Mouse (Mus musculus) embryo, embryonic 9.5 days (tissue): ENCODE measurements around the gene Dennd2d.

Source experiments
- DNase-seq: peaks from one replicate; pipeline ENCODE4 v3.0.0-alpha.2; 2017; ENCODE audit errors: extremely low spot score

Gene Dennd2d

GRCm38 (mm10) chr3:106496045-106496721, 14.0 kb downstream of the Dennd2d start:
- DNase-seq: no peak

GRCm38 (mm10) chr3:106496996-106497395, 14.8 kb downstream of the Dennd2d start:
- DNase-seq: no peak

- DNase-seq: no peak
These were observed 18.3 kb downstream of the Dennd2d start for GRCm38 (mm10) chr3:106500510-106500909.

- DNase-seq: no peak
These were observed 20.7 kb downstream of the Dennd2d start for GRCm38 (mm10) chr3:106502892-106503291.

GRCm38 (mm10) chr3:106510669-106511068, 28.5 kb downstream of the Dennd2d start:
- DNase-seq: no peak

- no peak for DNase-seq
These were observed 32.8 kb downstream of the Dennd2d start for GRCm38 (mm10) chr3:106515016-106515415.

DNA sequence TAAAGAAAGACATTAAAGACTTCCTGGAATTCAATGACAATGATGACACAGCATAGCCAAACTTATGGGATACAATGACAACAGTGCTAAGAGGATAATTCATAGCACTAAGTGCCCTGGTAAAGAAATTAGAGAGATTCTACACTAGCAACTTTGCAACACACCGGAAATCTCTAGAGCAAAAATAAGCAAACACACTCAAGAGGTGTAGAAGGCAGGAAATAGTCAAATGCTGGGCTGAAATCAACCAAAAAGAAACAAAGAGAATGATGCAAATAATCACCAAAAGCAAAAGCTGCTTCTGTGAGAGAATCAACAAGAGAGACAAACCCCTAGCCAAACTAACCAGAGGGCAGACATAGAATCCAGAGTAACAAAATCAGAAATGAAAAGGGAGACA, 40.5 kb downstream of the Dennd2d start:
- no peak for DNase-seq

DNA sequence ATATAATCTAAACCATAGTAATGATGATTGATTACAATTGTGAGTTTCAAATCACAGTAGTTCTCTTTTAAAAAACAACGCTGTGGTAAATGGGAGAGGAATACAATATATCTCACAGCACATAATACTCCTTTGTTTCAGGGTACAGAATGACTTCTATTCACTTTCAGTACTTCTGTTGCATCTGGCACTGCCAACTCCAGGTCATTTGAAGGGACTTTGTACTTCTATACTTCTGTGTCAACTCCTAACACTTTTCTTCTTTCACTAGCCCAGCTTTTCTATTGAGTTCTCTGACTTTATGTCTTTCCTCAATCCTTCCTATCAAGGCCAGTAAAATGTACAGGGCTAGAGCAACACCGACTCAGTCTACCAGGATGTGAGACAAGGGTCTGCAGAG, 44.2 kb downstream of the Dennd2d start:
- no peak for DNase-seq

DNA sequence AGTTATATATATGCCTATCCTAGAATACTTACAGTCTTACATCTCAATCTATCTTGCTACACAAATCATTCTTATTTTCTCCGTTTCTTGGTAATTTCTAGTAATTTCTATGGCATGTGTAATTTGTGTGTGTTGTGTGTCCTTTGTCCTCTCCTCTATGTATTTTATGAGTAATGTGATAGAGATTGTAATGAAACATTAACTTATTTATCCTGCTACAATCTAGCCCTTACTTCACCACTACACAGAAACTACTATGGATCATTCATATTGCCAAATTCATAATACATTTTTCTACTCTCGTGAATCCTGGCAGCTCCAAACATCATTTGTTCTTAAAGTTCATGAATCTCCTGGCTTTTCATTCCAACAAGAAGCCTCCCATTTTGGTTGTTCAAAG, 45.8 kb downstream of the Dennd2d start:
- no peak for DNase-seq

- no peak for DNase-seq
These were observed 51.1 kb downstream of the Dennd2d start for GRCm38 (mm10) chr3:106533277-106533676.

- no peak for DNase-seq
These were observed 62.6 kb downstream of the Dennd2d start for GRCm38 (mm10) chr3:106544721-106545316.

GRCm38 (mm10) chr3:106547171-106547923, 65.1 kb downstream of the Dennd2d start, which contains the start of the genes Dram2 and Cept1:
Dram2 (plus strand) TSS chr3:106547798.
Cept1 (minus strand) TSS chr3:106547802.
- peak; percentile 91 for DNase-seq

GRCm38 (mm10) chr3:106547924-106548539, 65.8 kb downstream of the Dennd2d start:
- DNase-seq: peak; percentile 49

DNA sequence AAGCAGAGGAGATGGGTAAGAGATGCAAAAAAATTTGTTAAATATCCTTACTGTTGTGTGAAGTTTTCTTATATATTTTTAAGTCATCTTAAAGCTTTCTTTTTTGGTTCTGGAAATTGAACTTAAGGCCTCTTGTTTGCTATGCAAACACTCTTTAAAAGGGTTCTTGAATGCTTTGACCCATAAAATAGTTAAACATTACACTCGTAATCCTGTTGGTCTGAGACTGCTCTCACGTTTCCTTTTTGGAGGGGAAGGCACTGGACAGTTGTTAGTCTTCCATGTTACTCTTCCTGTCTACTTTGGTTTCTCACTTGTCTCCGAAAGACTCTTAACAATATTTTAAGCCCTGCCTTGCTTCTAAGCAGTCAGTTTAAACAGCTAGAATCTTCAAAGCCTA, 66.8 kb downstream of the Dennd2d start:
- DNase-seq: no peak
